Mouse (Mus musculus): ENCODE data around the gene Pnpla8. TPM values are rescaled to one million over a fixed set of nuclear protein-coding genes. Genes with fewer than 3 reads are reported as not detected.
"Not testable (repeated sequence)": the region's sequence is repeated elsewhere in the genome, so short reads cannot be mapped to it uniquely, and the experiment has no call there.

The Pnpla8 gene
- total RNA-seq, 2 experiments from 2014 or later: 72.9 to 80.3 TPM

DNA sequence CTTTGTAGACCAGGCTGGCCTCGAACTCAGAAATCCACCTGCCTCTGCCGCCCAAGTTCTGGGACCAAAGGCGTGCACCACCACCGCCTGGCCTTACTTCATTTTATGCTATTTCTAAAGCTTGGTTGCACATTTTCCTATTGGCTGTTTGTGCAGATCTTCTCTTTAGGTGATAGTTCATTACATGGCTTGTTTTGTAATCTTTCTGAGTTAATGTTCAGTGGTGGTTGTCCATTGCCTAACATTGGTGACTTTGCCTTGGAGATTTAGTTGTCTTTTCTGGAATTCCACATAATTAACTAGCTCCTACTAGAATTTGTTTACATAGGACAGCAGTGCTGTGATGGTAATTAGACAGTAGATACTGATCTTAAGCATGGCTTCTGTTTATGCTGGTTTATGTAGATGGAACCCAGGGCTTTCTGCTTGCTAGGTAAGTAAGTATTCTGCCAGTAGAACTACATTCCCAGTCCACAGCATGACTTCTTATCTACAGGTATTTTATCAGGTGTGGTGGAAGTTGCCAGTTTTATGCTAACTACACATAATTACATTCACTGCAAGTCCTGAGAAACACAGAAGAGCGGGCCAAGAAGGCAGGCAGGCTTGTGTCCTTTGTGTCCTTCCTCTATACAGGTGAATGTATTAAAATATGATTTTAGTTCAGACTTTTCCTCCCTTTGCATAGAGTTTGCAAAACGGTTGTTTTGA is 53.1 kb downstream of the Pnpla8 start:
- DNase-seq: no peak

GRCm38 (mm10) chr12:44280147-44280546 is 59.0 kb downstream of the Pnpla8 start:
- not testable (repeated sequence) for DNase-seq

GRCm38 (mm10) chr12:44281534-44281933 is 60.4 kb downstream of the Pnpla8 start:
- no peak for DNase-seq

GRCm38 (mm10) chr12:44283378-44283777 is 62.2 kb downstream of the Pnpla8 start:
- no peak for DNase-seq

GRCm38 (mm10) chr12:44286992-44287391 is 65.8 kb downstream of the Pnpla8 start:
- no peak for DNase-seq

GRCm38 (mm10) chr12:44292281-44292680 is 71.1 kb downstream of the Pnpla8 start:
- DNase-seq: peak; percentile 71

GRCm38 (mm10) chr12:44300793-44301192 is 79.6 kb downstream of the Pnpla8 start:
- DNase-seq: no peak

GRCm38 (mm10) chr12:44304012-44304411 is 82.8 kb downstream of the Pnpla8 start:
- DNase-seq: no peak

GRCm38 (mm10) chr12:44304869-44305268 is 83.7 kb downstream of the Pnpla8 start:
- DNase-seq: no peak

GRCm38 (mm10) chr12:44308221-44308620 is 87.1 kb downstream of the Pnpla8 start:
- no peak for DNase-seq

DNA sequence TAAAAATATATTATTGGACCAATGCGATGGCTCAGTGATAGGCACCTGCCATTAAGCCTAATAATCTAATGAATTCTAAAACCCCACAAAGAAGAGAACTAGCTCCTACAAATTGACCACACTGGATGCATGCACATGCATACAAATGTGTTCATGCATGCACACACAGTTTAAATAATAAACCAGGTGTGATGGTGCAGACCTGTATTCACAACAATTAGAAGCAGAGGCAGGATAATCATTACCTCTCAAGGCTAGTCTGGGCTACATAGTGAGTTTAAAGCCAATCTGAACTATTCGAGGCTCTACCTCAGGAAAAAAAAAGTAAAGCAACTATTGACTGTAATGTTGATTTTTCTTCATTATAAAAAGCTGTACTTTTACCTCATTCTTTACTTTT is 94.0 kb downstream of the Pnpla8 start:
- DNase-seq: no peak

DNA sequence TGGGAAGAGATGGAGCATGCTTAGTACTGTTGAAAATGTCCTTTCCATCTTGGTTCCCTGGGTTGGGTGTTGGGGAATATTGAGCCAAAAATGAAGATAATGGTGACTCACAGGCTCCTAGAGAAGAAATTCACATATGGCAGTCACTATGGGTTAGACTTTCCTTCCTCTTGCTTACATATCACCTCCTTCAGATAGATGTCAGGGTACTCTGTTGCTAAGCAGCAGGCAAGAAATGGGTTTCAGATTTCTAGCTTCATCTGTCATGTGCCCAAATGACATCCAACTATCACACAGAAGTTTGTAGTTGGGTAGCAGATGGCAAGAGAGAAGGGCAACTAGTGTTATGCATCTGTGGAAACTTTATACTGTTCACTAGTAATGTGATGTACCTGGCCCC is 103.9 kb downstream of the Pnpla8 start:
- no peak for DNase-seq

- no peak for DNase-seq
These were observed 106.3 kb downstream of the Pnpla8 start for GRCm38 (mm10) chr12:44327452-44327851.

GRCm38 (mm10) chr12:44328381-44329315 is 107.5 kb downstream of the Pnpla8 start, which contains the start of gene Nrcam:
Gene Nrcam, plus strand, starts transcription at chr12:44328885.
- peak; percentile 49 for DNase-seq

GRCm38 (mm10) chr12:44329316-44330215 is 108.4 kb downstream of the Pnpla8 start:
- peak; percentile 5 for DNase-seq

DNA sequence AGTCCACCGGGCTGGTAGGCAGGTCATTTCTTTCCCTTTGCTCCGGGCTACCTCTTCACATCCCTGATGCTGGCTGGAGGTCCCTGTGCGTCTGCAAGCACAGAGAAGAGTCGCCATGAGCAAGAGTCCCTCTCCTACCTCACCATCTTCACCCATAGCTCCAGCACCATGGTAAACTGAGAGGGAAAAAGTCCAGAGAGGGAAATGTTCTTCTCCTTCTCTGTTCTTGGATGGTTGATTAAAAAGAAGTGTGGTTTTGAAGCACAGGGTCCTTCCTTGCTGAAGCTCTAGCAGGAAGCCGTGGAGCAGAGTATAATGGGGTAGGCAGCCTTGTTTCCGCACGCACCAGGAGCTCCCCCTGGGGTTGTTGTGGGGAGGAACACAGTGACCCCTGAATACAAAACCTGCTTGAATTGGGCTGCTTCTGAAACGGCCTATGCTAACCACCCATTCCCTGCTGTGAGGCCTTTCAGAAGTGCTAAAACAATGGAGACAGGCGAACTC is 109.1 kb downstream of the Pnpla8 start:
- DNase-seq: no peak

GRCm38 (mm10) chr12:44337136-44337640 is 116.0 kb downstream of the Pnpla8 start:
- DNase-seq: no peak

GRCm38 (mm10) chr12:44338195-44338622 is 117.0 kb downstream of the Pnpla8 start:
- no peak for DNase-seq

GRCm38 (mm10) chr12:44344075-44344474 is 122.9 kb downstream of the Pnpla8 start:
- no peak for DNase-seq

- no peak for DNase-seq
These were observed 124.1 kb downstream of the Pnpla8 start for GRCm38 (mm10) chr12:44345251-44345650.

GRCm38 (mm10) chr12:44346143-44346542 is 125.0 kb downstream of the Pnpla8 start:
- no peak for DNase-seq

DNA sequence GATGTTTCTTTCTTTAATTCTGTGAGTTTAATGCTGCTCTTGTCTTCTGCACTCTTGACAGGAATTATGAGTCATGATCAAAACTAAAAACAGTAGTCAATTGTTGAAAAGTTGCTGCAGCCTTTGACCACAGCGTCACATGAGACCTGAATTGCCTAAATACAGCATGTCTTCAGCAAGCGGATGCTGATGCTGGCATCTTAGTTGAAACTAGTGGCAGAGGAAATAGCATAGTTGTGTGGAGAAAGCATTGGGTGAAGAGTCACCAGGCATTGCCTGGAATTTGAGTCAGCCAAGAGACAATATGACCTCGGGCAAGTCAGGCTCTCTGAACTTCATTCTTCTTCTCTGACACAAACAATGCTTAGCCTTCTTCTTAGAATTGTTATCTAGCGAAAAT is 133.9 kb downstream of the Pnpla8 start:
- DNase-seq: no peak

All from heart, postnatal 4 days (tissue).